Mouse (Mus musculus): ENCODE results near the gene Gm17571.

Gm17571 gene

GRCm38 (mm10) chr9:13460012-13460411, 13.5 kb upstream of the Gm17571 start:
- in situ Hi-C loops (cut with MboI; ENCODE audit: low pct_unique_long_range_greater_than_20kb in 1 of 2, low sequenced_read_pairs in 2 of 2, unreplicated experiment in 1 of 2), result no loop called here

- in situ Hi-C loops (cut with MboI; ENCODE audit: low pct_unique_long_range_greater_than_20kb in 1 of 2, low sequenced_read_pairs in 2 of 2, unreplicated experiment in 1 of 2), result no loop called here
Measured at GRCm38 (mm10) chr9:13459371-13459770, 12.8 kb upstream of the Gm17571 start.

GRCm38 (mm10) chr9:13457774-13458173, 11.2 kb upstream of the Gm17571 start:
- in situ Hi-C loops (cut with MboI; ENCODE audit: low pct_unique_long_range_greater_than_20kb in 1 of 2, low sequenced_read_pairs in 2 of 2, unreplicated experiment in 1 of 2), result no loop called here

GRCm38 (mm10) chr9:13455231-13455630, 8.7 kb upstream of the Gm17571 start:
- in situ Hi-C loops (cut with MboI; ENCODE audit: low pct_unique_long_range_greater_than_20kb in 1 of 2, low sequenced_read_pairs in 2 of 2, unreplicated experiment in 1 of 2), result no loop called here

- in situ Hi-C loops (cut with MboI; ENCODE audit: low pct_unique_long_range_greater_than_20kb in 1 of 2, low sequenced_read_pairs in 2 of 2, unreplicated experiment in 1 of 2), result no loop called here
Measured at GRCm38 (mm10) chr9:13454651-13455123, 8.1 kb upstream of the Gm17571 start.

GRCm38 (mm10) chr9:13448716-13449115, 2.2 kb upstream of the Gm17571 start:
- in situ Hi-C loops (cut with MboI; ENCODE audit: low pct_unique_long_range_greater_than_20kb in 1 of 2, low sequenced_read_pairs in 2 of 2, unreplicated experiment in 1 of 2), result no loop called here

- in situ Hi-C loops (cut with MboI; ENCODE audit: low pct_unique_long_range_greater_than_20kb in 1 of 2, low sequenced_read_pairs in 2 of 2, unreplicated experiment in 1 of 2), result no loop called here
Measured at GRCm38 (mm10) chr9:13446236-13446635, 317 bp downstream of the Gm17571 start.

- in situ Hi-C loops (cut with MboI; ENCODE audit: low pct_unique_long_range_greater_than_20kb in 1 of 2, low sequenced_read_pairs in 2 of 2, unreplicated experiment in 1 of 2), result no loop called here
Measured at GRCm38 (mm10) chr9:13443484-13444211, 2.9 kb downstream of the Gm17571 start.

GRCm38 (mm10) chr9:13442012-13442735, 4.4 kb downstream of the Gm17571 start:
- in situ Hi-C loops (cut with MboI; ENCODE audit: low pct_unique_long_range_greater_than_20kb in 1 of 2, low sequenced_read_pairs in 2 of 2, unreplicated experiment in 1 of 2), result no loop called here

- in situ Hi-C loops (cut with MboI; ENCODE audit: low pct_unique_long_range_greater_than_20kb in 1 of 2, low sequenced_read_pairs in 2 of 2, unreplicated experiment in 1 of 2), result no loop called here
Measured at GRCm38 (mm10) chr9:13440911-13441310, 5.6 kb downstream of the Gm17571 start.

GRCm38 (mm10) chr9:13433501-13434090, 13.0 kb downstream of the Gm17571 start:
- in situ Hi-C loops (cut with MboI; ENCODE audit: low pct_unique_long_range_greater_than_20kb in 1 of 2, low sequenced_read_pairs in 2 of 2, unreplicated experiment in 1 of 2), result no loop called here

GRCm38 (mm10) chr9:13431646-13432045, 14.9 kb downstream of the Gm17571 start:
- in situ Hi-C loops (cut with MboI; ENCODE audit: low pct_unique_long_range_greater_than_20kb in 1 of 2, low sequenced_read_pairs in 2 of 2, unreplicated experiment in 1 of 2), result no loop called here

GRCm38 (mm10) chr9:13430744-13431143, 15.8 kb downstream of the Gm17571 start:
- in situ Hi-C loops (cut with MboI; ENCODE audit: low pct_unique_long_range_greater_than_20kb in 1 of 2, low sequenced_read_pairs in 2 of 2, unreplicated experiment in 1 of 2), result no loop called here

- in situ Hi-C loops (cut with MboI; ENCODE audit: low pct_unique_long_range_greater_than_20kb in 1 of 2, low sequenced_read_pairs in 2 of 2, unreplicated experiment in 1 of 2), result no loop called here
Measured at GRCm38 (mm10) chr9:13430302-13430701, 16.3 kb downstream of the Gm17571 start.

GRCm38 (mm10) chr9:13429477-13430125, 17.0 kb downstream of the Gm17571 start:
- in situ Hi-C loops (cut with MboI; ENCODE audit: low pct_unique_long_range_greater_than_20kb in 1 of 2, low sequenced_read_pairs in 2 of 2, unreplicated experiment in 1 of 2), result no loop called here

GRCm38 (mm10) chr9:13425031-13425940, 21.3 kb downstream of the Gm17571 start:
- in situ Hi-C loops (cut with MboI; ENCODE audit: low pct_unique_long_range_greater_than_20kb in 1 of 2, low sequenced_read_pairs in 2 of 2, unreplicated experiment in 1 of 2), result no loop called here

GRCm38 (mm10) chr9:13414230-13414766, 32.3 kb downstream of the Gm17571 start:
- in situ Hi-C loops (cut with MboI; ENCODE audit: low pct_unique_long_range_greater_than_20kb in 1 of 2, low sequenced_read_pairs in 2 of 2, unreplicated experiment in 1 of 2), result no loop called here

Data from mouse embryonic stem cell (cell line).